Mouse (Mus musculus): Measurements from ENCODE around the gene Sar1a.

Gene Sar1a

DNA sequence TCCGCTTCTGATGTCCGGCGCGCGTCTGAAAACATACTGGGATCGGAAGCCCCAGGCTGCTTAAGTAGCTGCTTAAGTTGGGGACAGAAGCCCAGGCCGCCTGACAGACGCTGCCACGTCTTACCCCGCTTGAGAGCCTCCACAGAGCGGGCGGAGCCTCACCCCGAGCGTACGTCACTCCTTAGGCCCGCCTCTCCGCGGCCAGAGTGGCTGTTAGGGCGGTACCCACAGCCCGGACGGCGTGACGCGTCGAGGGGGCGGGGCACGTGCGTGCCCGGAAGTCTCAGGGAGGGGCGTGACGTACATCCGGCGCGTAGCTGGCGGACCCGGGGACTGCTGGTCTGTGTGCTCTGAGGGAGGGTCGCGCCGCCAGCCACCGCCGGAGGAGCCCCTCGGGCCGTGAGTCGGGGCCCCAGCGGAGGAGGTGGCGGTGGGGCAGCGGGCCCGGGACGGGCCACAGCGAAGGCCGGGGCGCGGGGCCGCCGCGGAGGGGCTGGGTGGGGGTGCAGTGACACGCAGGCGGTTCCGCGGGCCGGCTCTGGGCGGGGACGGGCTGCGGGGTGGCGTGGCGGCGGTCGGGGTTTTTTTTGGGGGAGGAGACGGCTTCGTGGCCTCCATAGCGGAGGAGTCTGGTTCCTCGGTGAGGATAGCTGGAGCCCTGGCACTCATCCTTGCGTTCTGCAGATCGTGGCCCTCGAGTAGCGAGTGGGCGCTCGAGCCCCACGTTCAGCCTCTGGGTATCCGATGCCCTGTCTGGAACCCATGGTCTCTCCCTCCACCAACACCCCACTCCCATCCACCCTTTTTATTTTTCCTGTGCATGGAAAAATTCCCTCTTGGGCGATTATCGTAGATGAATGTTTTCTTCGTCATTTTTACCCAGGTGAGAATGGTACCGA lies at the start of gene Sar1a:
Gene Sar1a, plus strand, starts transcription at position 285 of the 899 bp plus-strand sequence.
- peak; percentile 96 for DNase-seq

DNA sequence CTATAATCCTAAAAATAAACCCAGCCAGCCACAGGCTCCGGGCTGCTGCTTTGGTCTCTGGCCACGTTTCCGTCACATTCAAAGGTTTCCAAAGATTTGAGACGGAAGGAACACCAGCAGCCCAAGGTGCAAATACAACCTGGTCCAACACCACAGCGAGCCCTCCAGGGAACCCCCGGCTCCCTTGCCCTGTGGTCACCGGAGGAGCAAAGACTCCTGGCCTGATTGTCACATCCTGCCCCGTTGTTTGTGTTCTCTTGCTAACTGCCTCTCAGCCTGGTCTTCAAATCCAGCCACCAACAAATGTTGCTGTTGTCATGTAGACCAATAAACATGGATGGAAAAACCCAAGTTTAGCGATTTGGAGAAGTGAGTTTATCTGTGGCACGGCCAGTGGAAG lies 47.7 kb upstream of the Sar1a start:
- no peak for DNase-seq

DNA sequence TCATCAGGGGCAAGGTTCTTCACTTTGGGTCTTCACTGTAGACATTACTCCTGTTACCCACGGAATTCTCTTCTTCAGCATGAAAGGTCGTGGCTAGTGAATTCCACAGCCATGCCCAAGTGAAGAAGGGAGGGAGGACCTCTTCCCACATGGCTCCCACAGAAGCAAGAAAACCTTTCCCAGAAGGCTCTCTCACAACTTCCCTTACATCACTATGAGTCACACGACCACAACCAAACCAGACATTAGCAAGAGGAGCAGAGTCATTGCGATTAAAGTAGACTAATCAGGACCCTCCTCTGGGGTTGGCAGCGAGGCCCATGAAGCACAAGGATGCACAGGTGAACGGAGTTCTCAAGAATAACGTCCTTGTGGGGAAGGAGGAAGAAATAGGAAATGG lies 43.0 kb upstream of the Sar1a start:
- no peak for DNase-seq

DNA sequence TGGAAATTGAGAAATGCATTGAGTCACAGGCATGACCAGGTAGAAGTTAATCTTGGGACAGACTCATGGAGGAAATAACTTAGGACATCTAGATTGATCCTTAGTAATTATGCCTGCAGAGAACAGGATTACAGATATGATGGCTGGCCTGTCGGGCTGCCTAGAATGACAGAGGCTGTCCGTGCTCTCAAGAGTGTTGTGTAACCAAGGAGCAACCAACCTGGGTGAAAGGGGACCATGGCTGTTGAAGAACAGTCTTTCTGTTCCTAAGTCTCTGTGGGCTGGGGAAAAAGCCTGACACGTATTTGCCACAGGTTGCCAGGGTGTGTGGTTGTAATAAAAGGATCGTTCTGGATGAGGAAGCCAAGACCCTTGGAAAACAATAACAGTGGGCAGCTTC lies 39.7 kb upstream of the Sar1a start:
- DNase-seq = no peak

DNA sequence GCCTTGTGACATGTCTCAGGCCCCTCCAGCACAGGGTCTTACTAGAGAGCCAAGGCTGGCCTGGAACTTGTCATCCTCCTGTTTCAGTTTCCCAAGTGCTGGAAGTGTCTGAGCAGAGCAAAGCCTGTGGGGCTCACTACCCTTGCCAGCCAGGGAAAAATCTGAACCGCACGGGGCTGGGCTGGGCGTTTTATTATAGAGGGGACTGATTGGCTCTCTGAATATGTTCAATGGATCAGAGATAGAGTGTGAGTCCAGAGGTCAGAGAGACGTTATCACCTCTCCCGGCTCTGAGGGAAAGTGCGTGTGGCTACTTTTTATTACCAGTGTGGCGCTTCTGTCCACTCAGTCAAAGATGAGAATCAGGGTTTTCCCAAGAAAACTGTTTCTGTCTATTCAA lies 33.5 kb upstream of the Sar1a start:
- DNase-seq = no peak

DNA sequence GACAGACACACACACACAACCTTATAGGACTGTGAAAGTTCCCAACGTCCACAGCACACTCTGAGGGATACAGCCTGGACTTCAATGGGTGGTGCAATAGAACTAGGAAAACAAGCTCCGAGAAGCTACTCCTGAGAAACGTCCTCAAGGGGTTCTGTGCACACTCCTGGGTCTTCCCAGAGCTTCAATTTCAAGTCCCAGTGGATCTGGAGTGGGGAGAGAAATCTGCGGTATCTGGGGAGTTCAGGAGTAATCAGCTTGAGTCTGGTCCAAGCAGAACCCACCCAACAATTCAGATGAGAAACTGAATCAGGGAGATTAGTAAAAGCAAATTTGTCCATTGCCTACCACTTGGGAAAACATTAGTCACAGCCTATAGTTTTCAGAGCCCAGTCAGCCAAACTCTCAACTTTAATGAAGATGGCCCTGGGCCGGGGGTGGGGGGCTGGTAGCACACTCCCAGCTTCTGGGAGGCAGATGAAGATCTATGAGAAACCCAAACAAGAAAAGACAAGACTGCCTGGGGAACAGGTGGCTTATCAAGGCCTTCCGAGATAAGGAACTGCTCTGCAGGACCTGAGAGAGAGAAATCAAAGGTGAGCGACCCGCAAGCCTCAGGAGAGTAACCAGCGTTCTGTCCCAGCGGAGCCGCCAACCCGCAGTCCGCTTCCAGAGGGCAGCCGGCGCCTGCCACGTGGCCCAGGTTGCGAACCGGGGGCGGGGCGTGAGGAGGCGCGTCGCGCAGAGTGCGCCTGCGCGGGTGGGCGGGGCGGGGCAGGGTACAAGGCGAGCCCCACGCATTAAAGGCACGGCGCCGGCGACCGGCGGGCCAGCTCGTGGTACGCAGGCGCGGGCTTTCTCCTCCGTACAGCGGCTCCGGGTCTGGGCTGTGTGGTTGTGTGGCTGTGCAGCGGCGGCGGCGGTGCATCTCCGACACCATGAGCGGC lies 32.0 kb upstream of the Sar1a start, which contains the start of gene Ppa1:
Gene Ppa1, plus strand, starts transcription at position 763 of the 947 bp plus-strand sequence.
- peak; percentile 71 to 78 for DNase-seq

DNA sequence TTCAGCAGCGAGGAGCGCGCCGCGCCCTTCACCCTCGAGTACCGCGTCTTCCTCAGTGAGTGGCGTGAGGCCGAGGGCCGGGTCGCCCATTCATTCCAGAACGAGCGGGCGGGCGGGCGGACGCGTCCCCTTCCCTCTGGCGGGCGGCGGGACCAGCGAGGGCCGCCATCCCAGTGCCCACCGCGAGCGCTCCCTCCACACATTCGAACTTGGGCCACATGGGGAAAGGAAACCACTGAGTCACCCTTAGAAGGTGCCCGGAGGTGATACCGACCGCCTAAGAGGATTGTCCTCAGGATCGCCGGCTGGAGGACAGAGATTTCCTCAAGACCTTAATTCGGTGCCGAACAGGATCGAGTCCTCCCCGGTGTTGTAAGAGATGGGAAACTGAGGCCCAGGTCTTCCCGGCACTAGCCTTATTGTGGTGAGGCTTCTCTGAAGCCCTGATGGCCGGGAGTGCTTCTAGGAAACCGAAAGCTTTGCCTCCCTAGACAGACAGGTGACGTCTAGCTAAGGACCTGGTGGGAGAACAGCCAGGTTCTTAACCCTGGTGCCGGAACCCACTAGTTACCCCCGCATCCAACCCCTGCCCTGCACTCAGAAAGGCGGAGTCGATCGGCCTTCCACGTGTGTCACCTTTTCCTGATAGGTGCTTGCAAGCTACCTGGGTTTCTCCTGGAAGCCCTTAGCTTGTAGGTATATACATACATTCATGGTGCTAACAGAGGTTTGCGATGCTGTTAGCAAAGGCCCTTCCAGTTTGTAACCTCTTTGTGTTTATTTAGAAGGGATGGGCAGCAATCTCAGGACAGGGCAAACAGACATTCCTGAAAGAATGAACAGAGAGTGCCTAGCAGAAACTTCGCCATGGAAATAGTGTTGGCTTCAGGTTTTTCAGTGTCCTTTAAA lies 31.1 kb upstream of the Sar1a start:
- no peak for DNase-seq

DNA sequence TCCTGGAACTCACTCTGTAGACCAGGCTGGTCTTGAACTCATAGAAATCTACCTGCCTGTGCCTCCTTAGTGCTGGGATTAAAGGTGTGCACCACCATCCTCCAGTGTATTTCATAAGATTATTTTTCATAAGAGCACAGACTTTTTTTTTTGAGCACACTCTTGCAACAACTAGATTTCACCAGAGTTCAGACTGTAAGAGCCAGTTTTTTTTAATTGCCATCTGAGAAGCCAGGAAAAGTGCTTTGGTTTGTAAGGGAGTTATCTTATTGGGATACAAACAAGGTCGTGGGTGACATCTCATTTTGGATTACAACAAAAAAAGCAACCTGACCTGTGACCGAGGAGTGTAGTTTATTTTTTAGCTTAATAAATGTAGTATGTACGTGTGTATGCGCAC lies 26.0 kb upstream of the Sar1a start:
- DNase-seq = no peak

DNA sequence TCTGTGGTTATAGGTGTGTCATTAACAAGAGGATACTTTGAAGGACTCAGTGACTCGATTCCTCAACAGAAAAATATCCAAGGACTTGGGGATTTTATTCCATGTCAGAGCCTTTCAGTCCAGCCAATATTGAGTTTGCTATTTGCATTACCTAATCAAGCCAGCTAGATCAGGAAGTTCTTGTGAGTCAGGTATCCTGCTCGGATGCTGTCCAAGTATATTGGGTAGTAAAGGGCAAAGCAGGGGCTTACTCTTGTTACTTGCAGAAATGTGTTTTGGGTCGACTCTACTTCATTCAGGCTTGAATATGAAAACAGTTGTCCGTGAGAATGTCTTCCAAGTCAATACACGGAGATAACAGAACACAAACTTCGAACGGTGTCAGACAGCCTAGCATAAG lies 25.4 kb upstream of the Sar1a start:
- no peak for DNase-seq

DNA sequence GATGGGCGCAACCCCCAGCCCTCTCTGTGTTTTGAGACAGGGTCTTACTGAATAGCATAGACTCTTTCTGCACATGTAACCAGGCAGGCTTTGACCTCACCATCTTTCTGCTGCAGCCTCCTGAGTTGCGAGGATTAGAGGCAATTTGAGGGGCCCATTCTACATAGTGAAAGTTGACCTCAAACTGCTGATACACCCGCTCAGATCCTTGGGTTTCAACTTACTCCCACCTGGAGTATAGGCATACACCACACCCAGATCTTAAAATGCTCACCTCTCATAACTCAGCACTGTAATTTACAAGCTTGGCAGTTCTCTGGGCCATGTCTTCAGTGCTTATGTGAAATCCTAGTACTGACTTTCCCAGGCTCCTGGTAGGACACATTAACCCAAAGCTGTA lies 24.9 kb upstream of the Sar1a start:
- no peak for DNase-seq

DNA sequence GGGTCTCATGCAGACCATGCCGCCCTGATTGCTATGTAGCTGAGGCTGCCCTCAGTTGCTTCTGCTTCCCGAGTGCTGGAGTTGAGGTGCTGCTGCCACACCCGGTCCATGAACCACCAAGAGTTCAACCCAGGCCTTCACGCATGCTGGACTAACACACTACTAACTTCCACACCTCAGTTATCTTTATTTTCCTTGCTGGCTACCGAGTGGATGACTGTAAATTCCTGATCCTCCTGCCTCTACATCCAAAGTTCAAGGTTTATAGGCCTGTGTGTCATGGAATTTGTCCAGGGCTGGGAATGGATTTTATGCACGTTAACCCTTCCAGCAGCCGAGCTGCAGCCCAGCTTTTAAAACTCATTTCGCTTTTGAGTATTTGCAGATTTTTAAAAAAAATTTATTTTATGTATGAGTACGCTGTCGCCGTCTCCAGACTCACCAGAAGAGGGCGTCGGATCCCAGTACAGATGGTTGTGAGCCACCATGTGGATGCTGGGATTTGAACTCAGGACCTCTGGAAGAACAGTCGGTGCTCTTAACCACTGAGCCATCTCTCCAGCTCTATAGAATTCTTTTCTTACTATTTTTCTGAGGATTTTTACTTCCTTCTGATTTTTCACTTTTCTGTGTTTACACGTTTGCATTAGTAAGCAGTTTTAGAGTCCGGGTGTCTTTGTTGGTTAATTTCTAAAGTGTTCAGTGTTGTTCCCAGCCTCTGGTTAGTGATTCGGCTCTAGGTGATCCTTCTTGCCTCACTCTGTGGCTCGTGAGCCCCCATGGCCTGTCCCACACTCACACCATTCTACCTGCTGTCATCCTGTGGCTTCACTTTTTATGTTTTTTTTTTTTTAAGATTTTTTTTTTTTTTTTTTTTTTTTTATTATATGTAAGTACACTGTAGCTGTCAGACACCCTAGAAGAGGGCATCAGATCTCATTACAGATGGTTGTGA lies 22.9 kb upstream of the Sar1a start:
- no peak for DNase-seq

DNA sequence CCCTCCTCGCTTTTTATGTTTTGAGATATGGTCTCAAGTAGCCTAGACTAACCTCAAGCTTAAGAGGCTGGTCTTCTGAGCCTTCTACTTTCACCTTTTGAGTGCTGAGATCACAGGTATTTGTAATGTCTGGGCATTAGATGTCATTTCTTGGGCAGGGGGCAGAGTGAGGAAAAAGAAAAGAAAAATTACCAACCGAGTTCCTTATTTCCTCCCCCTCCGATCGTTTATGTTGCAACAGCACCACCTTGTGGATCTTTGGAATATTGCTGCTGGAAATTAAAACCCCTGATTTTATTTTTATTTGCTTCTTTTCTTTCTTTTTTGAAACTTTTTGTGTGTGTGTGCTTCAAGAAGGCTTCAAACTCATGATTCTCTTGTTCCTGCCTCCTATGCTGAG lies 22.1 kb upstream of the Sar1a start:
- DNase-seq = no peak

DNA sequence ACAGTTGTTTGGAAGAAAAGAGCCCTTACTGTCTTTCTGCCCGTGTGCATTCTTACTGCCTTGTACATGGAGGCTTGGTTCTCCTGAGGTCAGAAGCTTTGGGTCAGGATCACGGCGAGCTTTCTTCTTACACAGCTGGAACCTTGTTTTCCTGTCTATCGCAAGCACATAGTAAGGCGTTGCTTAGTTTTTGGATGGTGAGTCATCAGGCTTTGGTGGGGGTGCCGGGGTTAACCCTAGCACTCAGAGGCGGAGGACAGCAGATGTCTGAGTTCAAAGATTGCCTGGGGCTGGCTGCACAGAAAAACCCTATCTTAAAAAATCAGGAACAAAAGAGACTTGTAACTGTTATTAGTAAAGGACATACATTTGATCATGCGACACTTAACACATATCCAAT lies 18.2 kb upstream of the Sar1a start:
- DNase-seq = no peak

DNA sequence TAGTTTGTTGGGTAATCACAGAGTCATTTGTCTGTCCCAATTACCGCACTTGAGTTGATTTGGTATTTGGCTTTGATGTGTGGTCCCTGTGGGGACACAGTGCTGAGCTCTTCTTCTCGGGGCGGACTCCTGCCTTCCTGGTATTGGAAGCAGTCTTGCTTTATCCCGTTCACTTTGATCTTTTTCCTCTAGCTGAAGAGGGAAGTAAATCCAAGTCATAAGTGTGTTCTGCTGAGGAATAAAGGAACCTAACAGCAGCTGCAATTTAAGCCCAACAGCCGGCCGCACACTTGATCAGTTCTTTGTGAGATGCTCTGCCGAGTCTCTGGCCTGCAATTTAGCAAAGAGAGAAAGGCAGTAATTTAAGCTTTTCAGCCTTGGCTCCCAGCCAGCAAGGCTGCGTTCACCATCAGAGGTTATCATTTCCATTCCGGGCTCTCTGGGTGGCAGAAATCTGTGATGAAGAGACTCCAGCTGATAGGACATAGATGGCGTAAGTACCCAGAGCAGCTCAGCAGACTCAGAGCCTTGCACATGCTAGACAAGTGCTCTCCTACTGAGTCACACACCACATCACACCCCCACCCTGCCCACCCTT lies 17.6 kb upstream of the Sar1a start:
- no peak for DNase-seq

DNA sequence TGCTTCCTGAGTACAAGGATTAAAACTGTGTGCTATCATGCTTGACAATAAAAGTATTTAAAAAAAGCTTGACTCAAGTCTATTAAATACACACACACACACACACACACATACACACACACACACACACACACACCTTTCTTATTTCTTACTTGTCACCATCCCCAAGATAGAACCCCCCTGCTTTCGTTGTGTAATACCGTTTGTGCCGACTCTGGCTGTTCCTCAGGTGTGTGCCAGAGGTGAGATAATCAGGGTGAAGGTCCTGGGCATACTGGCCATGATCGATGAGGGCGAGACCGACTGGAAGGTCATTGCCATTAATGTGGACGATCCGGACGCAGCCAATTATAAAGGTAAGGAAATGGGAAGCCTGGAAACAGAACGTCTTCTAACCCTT lies 15.0 kb upstream of the Sar1a start:
- no peak for DNase-seq

DNA sequence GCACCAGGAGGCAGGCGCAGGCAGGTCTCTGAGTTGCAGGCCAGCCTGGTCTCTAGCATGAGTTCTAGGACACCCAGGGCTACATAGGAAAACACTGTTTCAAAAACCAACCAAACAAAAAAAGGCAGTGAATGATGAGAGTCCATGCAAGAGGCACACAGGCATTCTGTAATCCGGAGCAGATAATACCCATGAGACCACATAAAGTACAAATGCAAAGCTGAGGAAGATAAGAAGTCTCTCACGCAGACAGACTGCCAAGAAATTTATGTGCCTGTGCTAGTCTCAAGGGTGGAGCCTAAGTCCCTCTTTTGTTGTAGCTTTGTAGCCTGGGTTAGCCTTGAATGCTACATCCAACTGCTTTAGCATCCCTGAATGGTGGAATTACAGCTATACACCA lies 14.4 kb upstream of the Sar1a start:
- DNase-seq = no peak

DNA sequence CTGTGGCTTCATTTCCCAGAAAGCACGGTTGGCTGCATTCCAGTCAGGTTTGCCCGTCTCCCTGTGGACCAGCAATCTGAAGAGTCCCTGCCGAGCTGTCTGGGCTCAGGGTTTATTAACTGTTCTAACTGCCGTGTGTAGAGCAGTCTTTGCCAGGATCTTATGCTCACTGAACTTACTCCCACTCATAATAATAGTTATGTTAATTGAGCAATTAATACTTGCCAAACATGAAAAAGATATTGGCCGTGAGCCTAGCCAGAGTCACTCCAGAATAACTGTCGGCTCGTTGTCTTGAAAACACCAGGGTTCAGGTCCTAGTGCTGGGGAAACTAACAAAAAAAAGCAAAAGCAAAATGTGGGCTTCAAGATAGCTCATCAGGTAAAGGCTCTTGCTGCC lies 10.8 kb upstream of the Sar1a start:
- DNase-seq = no peak

DNA sequence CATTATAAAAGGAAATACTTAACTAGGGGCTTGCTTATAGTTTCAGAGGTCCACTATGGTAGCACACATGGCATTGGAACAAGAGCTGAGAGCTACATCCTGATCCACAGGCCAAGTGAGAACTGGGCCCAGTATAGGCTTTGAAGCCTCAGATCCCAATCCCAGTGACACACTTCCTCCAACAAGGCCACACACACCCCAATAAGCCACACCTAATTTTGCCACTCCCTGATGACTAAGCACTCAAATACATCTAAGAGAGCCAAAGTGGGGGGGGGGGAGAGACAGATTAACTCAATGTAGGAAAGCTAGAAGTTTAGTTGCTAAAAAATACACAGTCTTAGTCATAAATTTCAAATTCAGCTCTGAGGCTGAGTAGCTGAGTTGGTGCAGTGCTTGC lies 10.2 kb upstream of the Sar1a start:
- no peak for DNase-seq

DNA sequence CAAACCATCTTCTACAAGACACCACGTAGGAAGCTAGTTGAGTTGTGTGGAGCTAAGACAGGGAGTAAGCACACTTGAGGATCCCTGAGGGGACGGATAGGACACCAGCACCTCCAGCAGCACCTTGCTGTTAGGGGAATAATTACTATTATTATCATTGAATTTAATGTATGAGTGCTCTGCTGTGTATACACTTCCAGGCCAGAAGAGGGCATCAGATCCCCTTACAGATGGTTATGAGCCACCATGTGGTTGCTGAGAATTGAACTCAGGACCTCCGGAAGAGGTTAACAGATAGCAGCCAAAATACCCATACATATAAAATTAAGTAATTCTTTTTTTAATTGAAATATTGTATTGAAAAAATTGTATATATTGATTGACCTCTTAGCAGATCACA lies 9.3 kb upstream of the Sar1a start:
- no peak for DNase-seq

DNA sequence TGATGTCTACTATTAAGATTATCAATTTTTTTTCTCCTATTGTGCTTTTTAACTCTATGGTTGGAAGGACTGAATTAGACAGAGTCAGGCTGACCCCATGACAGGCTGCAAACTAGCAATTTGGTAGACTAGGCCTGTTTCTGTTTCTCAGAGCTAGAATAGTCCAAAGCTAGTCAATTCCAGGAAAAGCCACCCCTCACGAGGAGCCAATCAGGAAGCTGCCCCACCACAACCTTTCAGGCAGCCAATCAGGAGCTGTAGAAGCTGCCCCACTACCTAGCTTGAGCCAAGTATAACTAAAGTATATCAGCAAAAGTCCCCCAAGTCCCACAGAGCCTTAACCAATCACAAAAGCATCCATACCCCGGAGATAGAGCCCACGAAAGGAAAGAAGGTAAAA lies 4.2 kb upstream of the Sar1a start:
- no peak for DNase-seq

DNA sequence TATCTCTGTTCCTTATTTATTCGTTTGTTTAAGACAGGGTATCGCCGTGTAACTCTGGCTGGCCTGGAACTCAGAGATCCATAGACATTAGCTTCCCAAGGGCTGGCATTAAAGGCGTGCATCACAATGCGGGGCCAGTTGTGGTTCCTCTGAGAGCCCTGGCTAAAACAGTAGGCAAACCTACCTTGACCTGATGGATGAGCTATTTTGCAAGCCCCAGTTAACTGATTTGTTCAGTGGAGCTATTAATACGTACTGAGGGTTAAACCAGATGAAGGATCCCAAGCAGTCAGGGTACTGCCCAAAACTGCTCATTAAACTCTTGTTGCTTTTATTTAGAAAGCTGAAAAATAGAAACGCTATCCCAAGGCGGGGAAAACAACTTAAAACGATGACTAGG lies 554 bp upstream of the Sar1a start:
- no peak for DNase-seq
